Mouse (Mus musculus) ES-E14 (cell line): Measurements from ENCODE around the gene Inf2. TPM values are rescaled to one million over a fixed set of nuclear protein-coding genes. Genes with fewer than 3 reads are reported as not detected.

Source experiments
- DNase-seq: peaks from one replicate; pipeline ENCODE4 v3.0.0-alpha.2; 2013; ENCODE audit warnings: low read depth, low spot score
- H3K27ac ChIP-seq: 2 replicates; pipeline ENCODE4 v1.5.1; 2012; ENCODE audit warnings: low read depth, mild to moderate bottlenecking, low read length, moderate library complexity, mixed read lengths; ENCODE audit not compliant: poor library complexity, insufficient read depth, severe bottlenecking
- H3K36me3 ChIP-seq: 2 replicates; pipeline ENCODE4 v1.6.1; 2012; ENCODE audit warnings: mild to moderate bottlenecking, low read length, moderate library complexity, mixed read lengths; ENCODE audit not compliant: control insufficient read depth, poor library complexity, insufficient read depth, severe bottlenecking
- H3K4me1 ChIP-seq, 2 experiments: fragments of 150-350 bp in 1 of 2; sonication (generic) in 1 of 2; 2 replicates each; pipeline ENCODE4 v1.6.1; 2012; ENCODE audit warnings: low read length in 2 of 2, mild to moderate bottlenecking in 1 of 2, mixed read lengths in 1 of 2; ENCODE audit not compliant: control insufficient read depth in 2 of 2, insufficient read depth in 2 of 2, poor library complexity in 1 of 2
- H3K4me3 ChIP-seq, 2 experiments: fragments of 150-350 bp in 1 of 2; sonication (generic) in 1 of 2; 2 replicates each; pipeline ENCODE4 v1.5.1; 2012; ENCODE audit warnings: low read length in 2 of 2, low read depth in 1 of 2, mild to moderate bottlenecking in 1 of 2, mixed read lengths in 1 of 2; ENCODE audit not compliant: insufficient read depth in 1 of 2, poor library complexity in 1 of 2, severe bottlenecking in 1 of 2
- H3K9ac ChIP-seq: 2 replicates; pipeline ENCODE4 v1.6.1; 2012; ENCODE audit warnings: low read depth, mild to moderate bottlenecking, low read length, mixed read lengths; ENCODE audit not compliant: poor library complexity, insufficient read depth, severe bottlenecking
- H3K9me3 ChIP-seq: fragments of 150-350 bp; sonication (generic); 2 replicates; pipeline ENCODE4 v1.6.1; 2012; ENCODE audit warnings: low read depth, mild to moderate bottlenecking, low read length; ENCODE audit not compliant: control insufficient read depth, insufficient read depth
- CHD2 ChIP-seq: IDR thresholded peaks from 2 replicates; pipeline ENCODE4 v1.6.1; 2014; ENCODE audit warnings: mild to moderate bottlenecking, low read depth, low read length, inconsistent platforms
- HCFC1 ChIP-seq: IDR thresholded peaks from 2 replicates; pipeline ENCODE4 v1.6.1; 2012; ENCODE audit warnings: low read length, inconsistent platforms, borderline replicate concordance; ENCODE audit not compliant: insufficient read depth
- MAFK ChIP-seq: IDR thresholded peaks from 2 replicates; pipeline ENCODE4 v1.6.1; 2014; ENCODE audit warnings: mild to moderate bottlenecking, low read depth, low read length, inconsistent platforms; ENCODE audit not compliant: insufficient read depth
- ZC3H11A ChIP-seq: IDR thresholded peaks from 2 replicates; pipeline ENCODE4 v1.6.1; 2012; ENCODE audit warnings: low read depth, mild to moderate bottlenecking, inconsistent platforms, low read length, borderline replicate concordance
- ZNF384 ChIP-seq: IDR thresholded peaks from 2 replicates; pipeline ENCODE4 v1.6.1; 2012; ENCODE audit warnings: low read depth, low read length, inconsistent platforms
- in situ Hi-C, 2 experiments: fragments of 600-800 bp; cut with MboI; formaldehyde crosslinking; loops; one replicate each; pipeline ENCODE4 v1.15.1; 2025; ENCODE audit warnings: low sequenced_read_pairs in 2 of 2, inconsistent platforms in 1 of 2; ENCODE audit not compliant: unreplicated experiment in 2 of 2
- total RNA-seq: library from RNA; depleted of rRNA; stranded (reverse); fragments of 300-350 nt; gene quantifications from 2 replicates; pipeline ENCODE4 v1.2.3, GENCODE M21; 2012

Gene Inf2
- total RNA-seq, 1 experiment = 21.0 TPM

DNA sequence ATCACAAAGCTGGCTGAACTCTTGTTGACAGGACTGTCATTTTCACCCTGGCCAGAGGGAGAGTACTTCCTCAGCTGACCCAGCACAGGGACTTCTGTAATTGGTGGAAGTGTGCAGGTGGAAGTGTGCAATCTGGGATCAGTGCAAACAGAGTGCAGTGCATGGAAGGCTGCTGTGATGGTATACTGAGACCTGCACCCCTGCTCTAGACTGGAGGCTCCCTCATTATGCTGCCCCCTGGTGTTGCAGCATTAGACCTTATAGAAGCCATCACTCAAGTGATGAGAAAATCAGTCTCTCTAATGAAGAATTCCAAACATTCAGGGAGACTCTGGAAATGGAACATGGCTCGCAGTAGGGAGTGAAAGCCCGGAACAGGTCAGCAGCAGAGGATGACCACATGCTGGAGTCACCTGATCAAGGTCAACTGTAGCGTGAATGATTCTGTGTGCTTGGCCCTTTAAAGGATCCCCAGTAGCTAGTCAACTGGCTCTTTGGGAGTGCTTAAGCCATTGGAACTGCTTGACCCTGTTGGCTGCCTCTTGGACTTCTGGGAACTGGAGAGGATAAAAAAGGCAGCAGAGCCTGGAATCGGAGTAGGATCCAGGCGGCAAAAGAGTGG, 28.3 kb upstream of the Inf2 start:
- TF ChIP-seq MAFK (no peak), ZC3H11A (no peak), CHD2 (no peak), ZNF384 (no peak), HCFC1 (no peak)
- Histone ChIP-seq H3K9ac (no peak overlapping the region), H3K9me3 (no peaks in the 10 kb centered on the region), H3K4me3 (no peak overlapping the region), H3K4me1 (peaks cover 0 to 17% of the 10 kb centered on the region in 2 experiments; a peak in 2 of 4 replicates), H3K36me3 (no peaks in the 10 kb centered on the region), H3K27ac (no peak overlapping the region)
- no peak for DNase-seq
- in situ Hi-C loops = no loop called here

DNA sequence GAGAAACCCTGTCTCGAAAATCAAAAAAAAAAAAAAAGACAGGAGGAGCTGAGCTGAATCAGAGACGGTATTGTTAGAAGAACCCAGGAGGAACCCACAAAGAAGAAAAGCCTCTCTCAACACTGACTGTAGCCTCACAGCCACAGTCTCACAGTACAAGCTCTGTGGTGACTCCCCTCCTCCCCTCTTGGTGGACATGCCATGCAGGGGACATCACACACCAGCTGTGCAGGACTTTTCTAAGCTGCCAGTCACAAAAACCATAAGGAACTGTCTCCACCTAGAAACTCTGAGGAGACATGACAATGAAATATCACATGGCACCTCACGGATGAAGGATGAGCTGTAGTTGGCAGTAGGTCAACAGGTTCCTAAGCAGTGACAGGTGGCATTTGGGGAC, 27.4 kb upstream of the Inf2 start:
- Histone ChIP-seq H3K9ac (no peak overlapping the region), H3K9me3 (no peaks in the 10 kb centered on the region), H3K36me3 (no peaks in the 10 kb centered on the region), H3K27ac (no peak overlapping the region), H3K4me1 (peaks cover 0 to 17% of the 10 kb centered on the region in 2 experiments; a peak in 2 of 4 replicates), H3K4me3 (no peak overlapping the region)
- no peak for TF ChIP-seq HCFC1
- TF ChIP-seq MAFK = no peak
- TF ChIP-seq CHD2 = no peak
- no peak for TF ChIP-seq ZC3H11A
- TF ChIP-seq ZNF384 = no peak
- DNase-seq = no peak
- in situ Hi-C loops = no loop called here

GRCm38 (mm10) chr12:112562462-112562861, 26.1 kb upstream of the Inf2 start:
- H3K9me3 ChIP-seq = no peaks in the 10 kb centered on the region
- H3K27ac ChIP-seq = no peak overlapping the region
- no peak for TF ChIP-seq ZNF384
- TF ChIP-seq MAFK = no peak
- no peak for TF ChIP-seq CHD2
- TF ChIP-seq ZC3H11A = no peak
- TF ChIP-seq HCFC1 = no peak
- no peak overlapping the region for H3K4me3 ChIP-seq
- H3K36me3 ChIP-seq = no peaks in the 10 kb centered on the region
- no peak overlapping the region for H3K9ac ChIP-seq
- peaks cover 0 to 10% of the 10 kb centered on the region in 2 experiments; a peak in 1 of 4 replicates for H3K4me1 ChIP-seq
- DNase-seq = no peak
- in situ Hi-C loops = no loop called here

GRCm38 (mm10) chr12:112563011-112563410, 25.6 kb upstream of the Inf2 start:
- in situ Hi-C loops = no loop called here
- H3K9ac ChIP-seq = no peak overlapping the region
- TF ChIP-seq MAFK (no peak), CHD2 (no peak), ZC3H11A (no peak), ZNF384 (no peak), HCFC1 (no peak)
- H3K36me3 ChIP-seq = no peaks in the 10 kb centered on the region
- H3K9me3 ChIP-seq = no peaks in the 10 kb centered on the region
- DNase-seq = no peak
- no peak overlapping the region for H3K4me3 ChIP-seq
- H3K27ac ChIP-seq = no peak overlapping the region
- H3K4me1 ChIP-seq = peaks cover 0 to 10% of the 10 kb centered on the region in 2 experiments; a peak in 1 of 4 replicates
